Mouse (Mus musculus): Measurements from ENCODE around the gene Ctu2. TPM values are rescaled to one million over a fixed set of nuclear protein-coding genes. Genes with fewer than 3 reads are reported as not detected.

Gene Ctu2
- total RNA-seq (2021) = 10 to 100 TPM; 16.2 to 22.4 TPM

DNA sequence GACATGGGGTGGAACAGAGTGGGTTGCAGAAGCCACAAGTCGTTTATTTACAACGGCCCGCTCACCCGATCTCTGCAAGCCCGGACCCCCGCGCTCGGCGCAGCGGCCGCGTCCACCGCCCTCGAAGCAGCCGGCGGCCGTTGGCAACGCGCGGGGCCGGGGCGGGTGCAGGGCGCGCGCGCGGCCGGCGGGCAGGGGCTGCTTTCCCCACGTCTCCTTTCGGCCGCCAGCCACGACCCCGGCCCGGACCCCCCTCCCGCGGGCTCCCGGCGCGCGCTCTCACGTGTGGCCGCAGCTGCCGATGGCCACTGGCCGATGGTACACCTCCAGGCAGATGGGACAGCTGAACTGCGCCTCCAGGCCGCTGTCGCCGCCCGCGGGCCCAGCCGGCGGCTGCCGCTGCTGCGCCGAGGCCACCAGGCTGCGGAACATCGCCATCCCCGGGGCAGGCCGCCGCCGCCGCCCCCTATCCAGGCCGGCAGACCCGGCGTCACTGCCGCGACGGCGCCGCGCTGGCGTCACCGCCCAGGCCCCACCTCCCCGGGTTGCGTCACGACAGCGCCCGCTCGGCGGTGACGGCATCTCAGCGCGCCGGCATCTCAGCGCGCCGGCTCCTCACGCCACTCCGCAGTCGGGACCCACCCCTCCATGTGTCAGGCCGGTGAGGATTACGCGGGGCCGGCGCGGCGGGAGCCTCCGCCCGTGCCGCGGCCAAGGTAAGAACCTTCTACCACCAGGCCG is at the start of gene Ctu2, which contains the start of gene Rnf166:
TSS of gene Ctu2 (plus strand) at position 564 of the 741 bp plus-strand sequence.
TSS of gene Rnf166 (minus strand) at position 485 of the 741 bp plus-strand sequence.
- peak; percentile 96 for DNase-seq

DNA sequence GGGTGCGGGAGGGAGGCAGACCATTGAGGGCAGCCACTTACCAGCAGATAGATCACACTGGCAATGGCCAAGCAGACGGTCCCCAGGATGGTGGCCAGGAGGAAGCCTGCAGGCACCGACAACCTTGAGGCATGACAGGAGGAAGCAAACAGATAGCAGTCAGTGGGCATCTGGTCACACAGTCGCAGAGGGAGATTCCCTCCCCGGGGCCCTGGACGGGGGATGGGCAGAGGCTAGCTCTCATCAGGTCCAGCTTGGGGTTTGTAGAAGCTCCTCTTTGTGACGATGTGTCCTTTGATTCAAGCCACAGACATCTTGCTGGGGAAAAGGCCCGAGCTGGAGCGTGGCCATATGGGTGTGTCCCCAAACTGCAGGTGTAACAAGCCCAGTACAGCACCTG is 49.8 kb upstream of the Ctu2 start:
- no peak for DNase-seq

DNA sequence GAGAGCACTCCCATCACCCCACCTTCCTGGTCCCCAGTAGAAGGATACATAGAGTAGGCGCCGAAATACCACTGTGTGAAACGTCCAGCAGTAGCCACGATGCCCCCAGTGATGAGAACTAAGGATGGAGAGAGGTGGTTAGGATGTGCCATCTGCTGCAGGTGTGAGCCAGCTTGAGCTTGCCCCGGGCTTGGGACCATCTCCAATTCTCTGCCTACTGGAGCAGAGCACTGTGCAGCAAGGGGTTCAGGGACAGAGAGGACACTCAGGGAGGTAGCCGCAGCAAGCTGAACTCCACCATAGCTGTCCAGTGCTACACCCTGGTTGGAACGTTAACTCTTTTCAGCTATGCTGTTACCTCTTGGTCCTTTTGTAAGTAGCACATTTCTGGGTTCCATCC is 48.3 kb upstream of the Ctu2 start:
- no peak for DNase-seq

DNA sequence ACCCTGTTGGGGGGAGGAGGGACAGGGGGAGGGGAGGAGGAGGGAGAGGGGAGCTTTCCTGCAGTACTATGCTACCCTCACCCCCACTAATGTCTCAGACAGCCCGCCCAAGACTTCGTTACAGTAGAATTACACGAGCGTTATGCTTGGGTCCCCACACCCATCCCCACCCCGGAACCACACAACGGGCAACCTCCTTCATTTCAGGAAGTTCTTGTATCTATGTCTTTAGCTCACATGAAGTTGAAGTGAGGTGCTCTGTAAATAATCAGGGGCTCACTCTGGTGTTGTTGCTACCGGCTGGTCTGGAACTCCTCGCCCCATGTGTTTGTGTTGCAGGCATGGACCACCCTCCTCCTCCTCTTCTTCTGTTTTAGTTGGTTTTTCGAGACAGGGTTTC is 47.8 kb upstream of the Ctu2 start:
- no peak for DNase-seq

DNA sequence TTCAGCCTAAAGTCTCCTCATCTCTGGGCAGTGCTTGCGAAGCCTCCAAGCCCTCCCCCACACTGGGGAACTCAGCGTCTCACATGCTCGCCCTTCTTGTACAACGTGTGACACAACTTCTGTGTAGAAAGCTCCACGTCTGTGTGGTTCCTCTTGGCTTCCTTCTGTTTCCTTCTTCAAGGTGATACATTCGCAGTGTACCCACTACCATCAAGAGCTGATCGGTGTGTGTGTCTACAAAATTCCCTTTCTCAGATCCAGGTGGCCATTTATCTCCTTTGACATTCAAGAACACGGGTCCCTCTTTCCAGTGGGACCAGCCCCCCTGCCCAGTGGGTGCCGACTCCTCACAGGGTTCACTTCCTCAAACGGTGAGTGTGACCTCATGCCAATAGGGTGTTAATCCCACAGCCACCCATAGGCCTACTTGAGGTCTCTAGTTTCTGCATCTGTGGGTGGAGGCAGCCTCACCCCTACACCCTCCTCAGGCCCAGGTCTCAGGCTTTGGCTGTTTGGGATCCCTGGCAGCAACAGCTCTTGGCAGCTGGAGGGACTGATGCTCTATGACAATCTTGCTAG is 45.8 kb upstream of the Ctu2 start:
- no peak for DNase-seq

DNA sequence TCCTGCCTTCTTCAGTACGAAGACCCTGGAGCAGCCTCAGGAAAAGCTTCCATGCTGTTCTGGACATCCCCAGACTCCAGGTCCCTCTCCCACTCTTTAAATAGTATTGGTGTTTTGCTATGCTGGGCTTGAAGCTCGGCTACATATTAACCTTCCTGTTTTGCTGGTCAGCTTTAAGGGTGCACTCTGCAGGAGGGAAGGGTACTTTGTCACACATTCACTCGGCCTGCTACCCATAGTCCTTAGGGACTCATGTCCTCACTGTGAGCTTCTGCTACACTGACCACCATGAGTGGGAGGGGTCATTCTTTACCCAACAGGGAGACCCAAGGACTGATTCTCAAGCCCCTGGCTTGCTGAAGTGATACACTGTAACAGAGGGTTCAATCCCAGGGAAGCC is 45.3 kb upstream of the Ctu2 start:
- DNase-seq = no peak

DNA sequence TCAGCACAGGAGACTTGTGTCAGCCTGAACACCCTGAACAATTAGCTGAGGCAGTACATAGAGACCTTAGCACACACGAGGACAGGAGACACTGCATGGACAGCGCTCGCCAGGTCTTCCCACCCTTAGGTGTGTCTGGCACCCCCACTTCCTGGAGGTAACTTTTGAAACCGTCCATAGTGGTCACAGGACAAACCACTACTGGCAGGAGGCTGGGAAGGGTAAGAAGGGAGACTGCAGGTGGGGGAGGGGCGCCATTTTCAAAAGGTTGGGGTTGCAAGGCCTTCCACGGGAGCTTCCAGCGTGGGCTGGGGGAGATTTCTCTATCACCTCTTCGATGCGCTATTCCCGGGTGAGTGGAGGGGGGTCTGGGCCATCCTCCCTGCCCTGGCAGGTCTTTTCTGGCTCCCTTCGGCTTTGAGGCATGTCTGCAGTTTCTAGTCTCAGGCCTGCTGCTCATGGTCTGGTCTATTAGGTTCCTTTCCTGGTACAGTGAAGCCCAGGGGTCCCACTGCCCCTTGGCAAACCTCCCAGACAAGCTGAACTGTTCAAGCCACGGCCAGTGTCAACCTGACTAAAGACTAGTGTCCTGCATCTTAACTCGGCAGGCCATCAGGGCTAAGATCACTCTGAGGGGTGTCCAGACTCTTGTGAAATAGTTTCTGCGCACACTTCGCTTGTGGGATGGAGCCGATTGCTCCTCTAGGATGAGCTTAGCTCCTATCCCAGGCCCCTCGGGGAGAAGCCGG is 44.1 kb upstream of the Ctu2 start:
- peak; percentile 35 for DNase-seq

DNA sequence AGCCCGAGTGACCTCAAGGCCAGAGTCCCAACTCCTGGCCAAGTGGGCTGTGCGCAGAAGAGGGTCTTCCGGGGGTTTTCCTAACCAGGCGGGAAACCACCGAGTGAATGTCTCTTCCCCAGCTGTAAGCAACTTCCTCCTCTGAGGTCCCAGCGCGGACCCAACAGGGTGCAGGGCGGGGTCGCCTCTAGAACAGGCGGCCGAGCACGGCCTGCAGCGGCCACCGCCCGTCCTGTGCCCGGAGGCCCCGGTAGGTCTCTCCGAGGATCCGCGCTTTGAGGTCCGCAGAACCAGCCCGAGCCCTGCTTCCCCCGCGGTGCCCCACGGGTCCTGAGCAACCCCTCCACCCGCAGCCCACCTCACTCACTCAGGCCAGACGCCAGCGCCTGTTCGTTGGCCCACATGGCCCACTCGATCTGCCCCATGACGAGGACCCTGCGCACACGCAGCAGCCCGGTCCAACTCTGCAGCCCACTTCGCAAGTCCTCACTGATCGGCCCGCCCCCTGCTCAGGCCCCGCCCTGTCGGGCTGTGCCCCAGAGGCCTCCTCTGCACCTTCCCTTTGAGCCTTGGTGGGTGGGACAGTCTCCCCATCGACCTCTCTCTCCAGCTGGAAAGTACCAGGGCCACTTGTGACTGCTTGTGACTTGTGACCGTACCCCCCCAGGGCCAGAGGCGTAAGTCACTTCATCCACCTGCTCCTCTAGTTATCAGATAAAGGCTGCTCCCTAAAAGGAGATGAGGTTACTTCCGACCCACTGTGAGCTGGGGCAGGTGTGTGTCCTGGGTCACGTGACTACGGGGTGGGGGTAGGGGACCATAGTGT is 43.3 kb upstream of the Ctu2 start, which contains the start of gene Cyba:
TSS of gene Cyba (minus strand) at position 488 of the 826 bp plus-strand sequence.
- DNase-seq = peak; percentile 81

DNA sequence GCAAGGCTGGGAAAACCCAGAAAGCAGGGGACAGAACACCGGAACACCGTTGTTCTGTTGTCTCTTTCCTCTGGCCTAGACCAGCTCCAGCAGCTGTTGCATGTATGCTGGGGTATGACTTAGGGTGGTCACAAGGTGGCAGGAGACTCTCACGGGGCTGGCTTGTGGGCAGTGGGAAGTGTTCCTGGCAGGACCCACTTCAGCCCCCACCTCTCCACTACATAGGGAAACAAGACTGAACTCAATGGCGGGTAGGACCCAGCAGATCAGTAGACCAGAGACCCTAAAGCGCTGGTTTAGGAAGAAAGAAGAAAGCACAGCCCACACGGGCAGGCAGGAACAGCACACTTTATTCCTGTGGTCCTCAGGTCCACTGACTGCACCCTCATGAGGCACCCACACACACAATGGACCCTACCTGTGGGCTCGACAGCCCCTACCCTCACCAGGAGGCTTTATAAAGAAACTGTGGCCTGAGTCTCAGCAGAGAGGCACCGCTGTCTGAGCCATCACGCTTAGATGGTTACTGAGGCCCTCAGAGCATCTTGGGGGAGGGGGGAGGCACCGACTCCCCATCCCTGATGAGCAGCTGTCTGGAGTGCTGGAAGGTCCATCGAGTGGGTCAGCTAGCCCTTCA is 42.6 kb upstream of the Ctu2 start:
- peak; percentile 21 for DNase-seq

DNA sequence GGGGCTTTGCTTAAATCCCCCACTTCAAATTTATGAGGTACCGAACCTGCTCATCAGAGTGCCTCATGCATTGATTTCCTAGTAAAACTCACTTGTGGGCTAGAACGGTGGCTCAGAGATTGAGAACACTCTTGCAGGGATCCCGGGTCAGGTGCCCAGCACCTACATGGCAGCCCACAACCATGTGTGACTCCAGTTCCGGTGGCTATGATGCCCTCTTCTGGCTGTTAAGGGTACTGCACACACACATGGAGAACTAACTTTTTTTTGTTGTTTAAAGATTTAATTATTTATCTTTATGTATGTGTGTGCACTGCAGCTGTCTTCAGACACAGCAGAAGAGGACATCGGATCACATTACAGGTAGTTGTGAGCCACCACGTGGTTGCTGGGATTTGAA is 40.6 kb upstream of the Ctu2 start:
- DNase-seq = no peak

DNA sequence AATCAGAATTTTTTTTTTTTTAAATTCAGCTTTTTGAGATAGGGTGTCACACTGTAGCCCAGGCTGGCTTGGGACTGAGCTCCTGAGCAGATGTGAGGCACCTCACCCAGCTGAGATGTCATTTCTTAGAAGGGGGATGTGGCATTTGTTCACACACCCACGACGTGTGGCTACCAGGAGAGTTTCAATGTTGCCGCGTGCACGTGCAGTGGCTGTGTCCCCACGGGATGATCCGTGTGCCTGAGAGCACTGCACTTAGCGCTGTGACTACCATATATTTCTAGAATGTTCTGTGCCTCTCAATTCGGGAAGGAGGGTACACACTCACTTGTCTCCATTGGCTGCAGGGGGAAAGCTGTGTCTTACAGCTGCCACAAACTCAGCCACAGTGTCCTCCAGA is 39.8 kb upstream of the Ctu2 start:
- no peak for DNase-seq

DNA sequence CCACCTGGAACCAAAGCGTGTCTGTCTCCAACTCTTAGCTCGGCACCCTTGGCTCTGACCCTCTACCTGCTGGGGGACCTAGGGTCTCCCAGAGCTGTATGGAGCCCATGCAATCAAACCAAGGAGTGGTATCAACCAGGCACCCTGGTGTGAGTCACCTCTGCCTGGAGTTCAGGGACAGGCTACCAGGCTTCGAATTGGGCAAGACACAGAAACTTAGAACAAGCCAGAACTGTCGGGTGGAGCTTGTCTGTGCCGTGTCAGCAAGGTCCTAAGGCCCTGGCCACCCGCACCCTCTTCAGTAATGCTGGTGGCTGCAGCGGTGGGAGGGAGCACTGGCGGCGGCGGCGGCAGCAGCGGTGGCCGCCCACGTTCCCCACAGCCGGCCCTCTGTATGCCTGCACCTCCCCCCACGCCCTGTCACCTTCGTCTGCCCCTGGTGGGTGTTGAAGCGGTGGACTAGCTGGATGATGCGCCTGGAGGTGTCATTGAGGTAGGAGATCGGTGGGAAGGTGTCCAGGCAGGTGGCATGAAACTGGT is 39.3 kb upstream of the Ctu2 start:
- no peak for DNase-seq

DNA sequence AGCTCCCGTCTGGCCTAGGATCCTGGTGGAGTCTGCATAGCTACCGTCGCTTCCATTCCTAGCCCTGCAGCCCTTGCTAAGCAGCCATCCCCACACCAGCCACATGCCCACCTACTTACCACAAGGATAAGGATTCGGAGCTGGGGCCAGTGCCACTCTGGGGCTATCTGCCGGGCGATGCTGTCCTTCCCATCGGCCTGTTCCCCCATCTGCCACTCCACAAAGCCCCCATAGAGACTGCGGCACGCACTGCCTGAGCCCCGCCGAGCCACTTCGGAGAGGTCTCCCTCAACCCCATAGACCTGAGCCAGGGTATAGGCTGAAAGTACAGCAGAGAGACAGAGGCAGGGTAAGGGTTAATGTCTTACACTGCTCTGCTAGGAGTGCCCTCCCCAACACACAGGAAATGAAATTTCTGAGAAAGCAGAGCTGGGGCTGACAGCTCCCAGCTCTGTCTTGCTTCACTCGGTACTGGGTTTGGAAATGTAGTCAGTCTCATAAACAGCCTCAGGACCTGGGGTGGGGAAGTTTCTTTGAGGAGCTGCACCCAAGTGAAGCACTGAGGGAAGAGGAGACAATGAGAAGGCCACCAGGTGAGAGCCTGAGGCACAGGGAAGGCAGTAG is 38.1 kb upstream of the Ctu2 start:
- no peak for DNase-seq

DNA sequence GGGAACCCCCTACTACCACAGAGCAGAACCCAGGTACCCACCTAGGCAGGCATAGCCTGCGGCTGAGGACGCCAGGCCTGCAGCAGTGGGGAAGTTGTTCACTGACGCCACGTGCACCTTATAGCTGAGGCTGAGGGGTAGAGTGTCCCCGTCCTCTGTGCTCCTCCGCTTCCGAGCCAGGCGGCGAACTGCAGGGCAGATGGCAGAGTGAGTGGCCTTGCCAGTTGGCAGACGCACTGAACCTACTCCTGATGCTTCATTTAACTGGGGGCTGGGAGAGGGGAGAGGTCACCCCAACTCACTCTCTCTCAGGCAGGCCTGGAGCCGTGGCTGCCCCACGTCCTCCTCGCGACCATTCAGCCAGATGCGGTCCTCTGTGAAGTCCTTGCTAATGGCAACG is 36.6 kb upstream of the Ctu2 start:
- DNase-seq = no peak

DNA sequence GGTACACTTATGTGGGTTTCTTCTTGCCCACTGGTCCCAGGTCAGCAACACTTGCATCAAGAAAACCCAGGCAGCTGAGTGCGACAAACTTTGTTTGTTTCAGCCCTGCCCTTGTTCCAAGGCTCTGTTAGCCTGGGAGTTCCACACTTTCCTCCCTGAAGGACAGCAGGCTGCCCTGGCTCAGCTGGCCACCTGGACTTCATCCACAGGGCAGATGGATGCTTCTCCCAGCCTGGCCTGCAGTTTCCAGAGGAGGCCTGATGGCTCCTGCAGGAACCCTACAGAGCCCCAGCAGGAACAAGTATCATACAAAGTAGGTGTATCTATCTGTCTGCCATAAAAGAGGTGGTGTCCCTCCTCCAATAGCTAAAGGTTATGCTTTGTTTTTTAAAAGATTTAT is 34.6 kb upstream of the Ctu2 start:
- DNase-seq = no peak

DNA sequence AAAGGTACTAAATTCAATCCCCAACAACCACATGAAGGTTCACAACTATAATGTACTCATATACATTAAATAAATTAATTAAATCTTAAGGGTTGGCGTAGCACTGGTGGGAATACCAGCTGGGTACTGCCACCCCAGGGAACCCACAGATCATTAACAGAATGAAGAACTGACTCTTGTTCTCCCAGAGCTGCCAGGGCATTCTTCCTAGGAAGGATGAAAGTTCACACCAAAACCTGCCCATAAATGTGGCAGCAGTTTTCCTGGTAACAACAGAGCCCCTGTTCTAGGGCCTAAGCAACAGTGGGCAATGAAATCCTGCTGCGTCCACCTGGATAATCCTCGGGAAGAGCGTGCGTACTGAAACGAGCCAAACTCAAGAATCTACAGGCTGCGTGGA is 33.6 kb upstream of the Ctu2 start:
- no peak for DNase-seq

DNA sequence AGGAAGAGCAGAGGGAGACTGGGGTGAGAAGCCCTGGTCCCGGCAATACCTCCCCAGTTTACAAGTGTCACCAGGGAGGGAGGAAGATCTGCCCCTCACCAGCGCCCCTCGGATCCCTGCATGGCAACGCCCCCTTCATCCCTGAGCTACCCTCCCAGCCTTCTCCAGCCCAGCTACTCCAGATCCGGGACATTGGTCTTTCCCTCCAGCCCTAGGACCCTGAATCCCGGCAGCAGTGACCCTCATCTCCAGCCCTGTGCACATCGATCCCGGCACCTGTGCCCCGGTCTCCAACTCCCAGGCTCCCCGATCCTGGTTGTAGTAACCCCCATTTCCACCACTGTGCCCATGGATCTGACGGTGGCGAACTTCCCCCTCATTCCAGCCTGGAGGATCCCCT is 33.2 kb upstream of the Ctu2 start:
- no peak for DNase-seq

DNA sequence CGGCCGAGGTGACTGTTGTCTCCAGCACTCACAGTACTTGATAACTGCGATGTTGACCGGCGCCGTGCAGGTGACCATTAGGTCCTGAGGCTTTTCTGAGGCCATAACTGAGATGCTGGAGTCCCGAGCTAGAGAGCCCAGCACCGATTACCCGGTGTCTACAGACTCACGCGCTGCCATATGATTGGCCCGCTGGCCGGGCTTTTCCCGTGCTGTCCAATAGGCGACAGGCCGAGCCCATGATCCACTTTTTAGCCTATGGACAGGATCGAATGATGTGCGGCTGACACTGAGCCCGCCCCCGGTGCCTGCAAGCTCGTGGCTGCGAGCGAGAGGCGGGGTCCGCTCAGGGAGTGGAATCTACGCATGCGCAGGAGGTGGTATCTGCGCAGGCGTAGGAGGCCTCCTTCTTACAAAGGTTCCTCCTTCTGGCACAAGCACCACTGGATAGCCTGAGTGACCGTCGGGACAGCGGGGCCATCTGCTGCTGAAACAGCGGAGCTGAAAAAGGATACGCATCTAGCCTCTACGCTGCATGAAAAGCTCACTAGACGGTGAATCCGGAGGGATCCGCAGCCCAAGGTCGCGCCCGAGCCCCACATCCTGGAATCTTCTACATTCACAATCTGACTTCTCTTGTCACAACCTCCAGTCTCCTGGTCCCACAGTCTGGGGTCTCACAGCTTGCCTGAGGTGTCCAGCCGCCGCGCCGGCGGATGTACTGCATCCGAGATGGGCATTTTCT is 32.5 kb upstream of the Ctu2 start, which contains the start of gene Mvd:
TSS of gene Mvd (minus strand) at position 161 of the 745 bp plus-strand sequence.
- peak; percentile 99 for DNase-seq

DNA sequence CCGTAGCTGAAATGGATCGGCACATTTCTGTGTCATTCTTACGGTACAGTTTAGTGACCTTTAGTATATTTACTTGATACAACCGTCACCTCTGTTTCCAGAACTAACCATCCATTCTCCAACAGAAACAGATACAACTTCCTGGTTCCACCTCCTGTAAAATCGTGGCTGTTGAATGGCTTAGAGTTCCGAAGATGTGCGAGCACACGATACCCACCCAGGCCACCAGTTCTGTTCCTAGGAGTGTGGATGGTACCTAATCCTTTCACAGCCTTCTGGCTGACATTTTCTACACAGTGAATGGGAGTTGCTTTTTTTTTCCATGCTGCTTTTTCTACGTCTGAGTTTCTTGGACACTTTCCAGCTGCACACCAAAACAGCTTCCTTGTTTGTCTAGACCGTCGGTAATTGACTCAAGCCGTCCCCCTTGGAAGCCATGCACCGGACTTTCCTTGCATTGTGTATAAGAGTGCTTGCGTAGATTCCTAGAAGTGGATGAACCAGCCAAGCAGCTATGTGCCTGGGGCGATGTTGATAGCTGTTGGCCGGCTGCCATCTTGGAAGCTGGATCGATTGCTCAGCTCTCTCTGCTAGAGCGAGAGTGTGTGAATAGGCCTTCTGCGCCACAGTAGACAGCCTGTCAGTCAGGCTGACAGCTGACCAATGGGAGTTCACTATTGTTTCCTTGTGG is 31.7 kb upstream of the Ctu2 start:
- peak; percentile 93 for DNase-seq

DNA sequence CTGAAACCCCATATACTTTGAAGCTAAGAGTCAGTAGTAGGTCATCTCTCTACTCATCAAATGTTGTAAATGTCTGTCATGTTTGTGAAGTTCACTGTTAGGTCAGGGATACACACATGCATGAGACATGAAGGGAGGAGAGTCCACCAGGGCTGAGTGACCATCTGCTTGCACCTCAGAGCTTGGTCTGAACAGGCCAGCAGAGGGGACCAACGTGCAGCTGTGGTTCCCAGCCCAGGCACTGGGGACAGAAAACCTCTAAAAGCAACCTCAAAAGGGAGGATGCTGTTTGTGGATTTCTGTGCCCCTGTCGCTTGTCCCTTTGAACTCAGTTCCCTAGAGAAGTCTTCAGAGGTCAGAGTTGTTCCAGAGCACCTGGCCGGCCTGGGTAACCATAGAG is 30.7 kb upstream of the Ctu2 start:
- DNase-seq = peak; percentile 33

Data from heart, postnatal 4 days (tissue).